Mouse (Mus musculus) small intestine, adult 2 months (tissue): ENCODE measurements around the gene Tmbim4.

Experiments used
- CTCF ChIP-seq: fragments of 200-500 bp; IDR thresholded peaks from 2 replicates; pipeline ENCODE4 v1.5.1; 2012; ENCODE audit warnings: low read depth, mild to moderate bottlenecking, control low read depth, inconsistent platforms, low read length, moderate library complexity, mixed read lengths; ENCODE audit not compliant: insufficient replicate concordance, insufficient read length; ENCODE audit errors: extremely low read depth
- POLR2A ChIP-seq: fragments of 200-500 bp; IDR thresholded peaks from 2 replicates; pipeline ENCODE4 v1.6.1; 2012; ENCODE audit warnings: low read depth, mild to moderate bottlenecking, control low read depth, inconsistent platforms, low read length, moderate library complexity

DNA sequence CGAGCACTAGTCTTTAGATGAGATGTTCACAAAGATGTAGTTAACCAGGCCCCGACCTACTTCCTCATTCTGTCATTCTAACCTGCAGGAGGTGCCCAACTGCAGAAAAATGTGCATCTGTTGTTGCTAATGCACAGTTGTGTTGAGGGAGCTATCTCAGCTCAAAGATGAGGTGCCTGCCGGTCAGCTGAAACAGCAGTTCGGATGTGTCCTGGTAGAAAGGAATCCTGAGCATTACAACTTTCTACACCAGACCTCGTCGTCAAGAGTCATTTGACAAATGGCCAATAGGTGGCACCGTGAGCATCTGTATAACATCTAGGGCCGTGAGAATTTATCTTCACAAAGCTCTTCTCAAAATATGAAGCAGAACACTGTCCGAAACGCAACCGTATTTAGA, 55.8 kb downstream of the Tmbim4 start:
- TF ChIP-seq CTCF (peak; percentile 38; the same call in 1 of the 2 replicates), POLR2A (no peak)
